Mouse (Mus musculus): Measurements from ENCODE around the gene Glo1.

DNA sequence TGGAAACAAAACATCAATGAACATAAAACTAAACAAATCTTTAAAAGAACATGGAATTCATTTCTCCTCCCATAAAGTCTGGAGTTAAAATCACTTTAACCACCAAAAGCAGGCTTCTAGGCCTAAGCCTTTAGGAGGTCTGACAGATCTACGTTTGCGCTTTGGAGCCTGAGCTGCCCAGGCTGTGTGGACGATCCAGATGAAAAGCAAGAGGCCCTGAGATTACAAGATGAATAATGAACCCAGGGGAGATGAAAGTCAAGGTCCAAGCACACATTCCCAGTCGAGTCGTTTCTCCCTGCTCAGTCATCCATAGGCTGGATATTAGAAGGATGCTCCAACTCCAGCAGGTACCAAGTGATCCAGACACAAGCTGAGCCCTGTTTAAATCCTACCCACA, 90.0 kb downstream of the Glo1 start:
- TF ChIP-seq POLR2A (IDR thresholded peaks at IDR 0.05; ENCODE audit: insufficient read length, low read depth) (no peak), CEBPB (IDR thresholded peaks at IDR 0.05; ENCODE audit: insufficient read depth, poor library complexity, severe bottlenecking) (no peak), TCF12 (IDR thresholded peaks at IDR 0.05; ENCODE audit: insufficient read depth, poor library complexity, severe bottlenecking) (no peak), USF1 (IDR thresholded peaks at IDR 0.05; ENCODE audit: low read depth) (no peak), MYOG (IDR thresholded peaks at IDR 0.05; ENCODE audit: control insufficient read depth in 1 of 3, insufficient read depth in 1 of 3, insufficient read length in 2 of 3, low read depth in 2 of 3) (no peak), REST (IDR thresholded peaks at IDR 0.05; ENCODE audit: insufficient read depth, insufficient read length) (no peak), POLR2AphosphoS2 (IDR thresholded peaks at IDR 0.05; ENCODE audit: insufficient read length, low read depth) (no peak)

Data from myocyte (in vitro differentiated cells).